Mouse (Mus musculus): ENCODE measurements around the gene Ldb2. TPM values are rescaled to one million over a fixed set of nuclear protein-coding genes. Genes with fewer than 3 reads are reported as not detected.

The Ldb2 gene
- polyA plus RNA-seq, 1 experiment from 2014 or later, result 12.0 TPM

GRCm38 (mm10) chr5:44645952-44646841 lies 153.3 kb downstream of the Ldb2 start:
- H3K27ac ChIP-seq (ENCODE audit: low read depth, low read length), result no peak overlapping the region
- H3K36me3 ChIP-seq (ENCODE audit: control insufficient read depth, insufficient read depth), result no peaks in the 10 kb centered on the region
- no peak overlapping the region for H3K4me2 ChIP-seq (replicated peaks; ENCODE audit: low read depth)
- no peak for ATAC-seq
- H3K9ac ChIP-seq (ENCODE audit: low read depth, low read length), result no peak overlapping the region
- no peak overlapping the region for H3K4me3 ChIP-seq (ENCODE audit: low read depth, low read length)
- no peak for TF ChIP-seq CTCF (IDR thresholded peaks at IDR 0.05; ENCODE audit: low read depth)
- WGBS, result 43% methylated on average over 4 of the region's 4 CpGs
- H3K27me3 ChIP-seq (replicated peaks; ENCODE audit: control insufficient read depth, insufficient read depth, low read length), result no peaks in the 10 kb centered on the region
- H3K9me3 ChIP-seq (ENCODE audit: control insufficient read depth), result no peaks in the 10 kb centered on the region
- H3K4me1 ChIP-seq (replicated peaks; ENCODE audit: control insufficient read depth, insufficient read depth, low read length), result no peaks in the 10 kb centered on the region; the same call in 1 of the 2 replicates

GRCm38 (mm10) chr5:44643079-44643478 lies 156.4 kb downstream of the Ldb2 start:
- ATAC-seq, result no peak
- no peak overlapping the region for H3K4me2 ChIP-seq (replicated peaks; ENCODE audit: low read depth)
- H3K9me3 ChIP-seq (ENCODE audit: control insufficient read depth), result no peaks in the 10 kb centered on the region
- no peak for TF ChIP-seq CTCF (IDR thresholded peaks at IDR 0.05; ENCODE audit: low read depth)
- H3K9ac ChIP-seq (ENCODE audit: low read depth, low read length), result no peak overlapping the region
- no peak overlapping the region for H3K27ac ChIP-seq (ENCODE audit: low read depth, low read length)
- H3K36me3 ChIP-seq (ENCODE audit: control insufficient read depth, insufficient read depth), result no peaks in the 10 kb centered on the region
- no peaks in the 10 kb centered on the region for H3K27me3 ChIP-seq (replicated peaks; ENCODE audit: control insufficient read depth, insufficient read depth, low read length)
- no peak overlapping the region for H3K4me3 ChIP-seq (ENCODE audit: low read depth, low read length)
- WGBS, result 87% methylated on average over 3 of the region's 3 CpGs
- H3K4me1 ChIP-seq (replicated peaks; ENCODE audit: control insufficient read depth, insufficient read depth, low read length), result no peaks in the 10 kb centered on the region; the same call in 1 of the 2 replicates

DNA sequence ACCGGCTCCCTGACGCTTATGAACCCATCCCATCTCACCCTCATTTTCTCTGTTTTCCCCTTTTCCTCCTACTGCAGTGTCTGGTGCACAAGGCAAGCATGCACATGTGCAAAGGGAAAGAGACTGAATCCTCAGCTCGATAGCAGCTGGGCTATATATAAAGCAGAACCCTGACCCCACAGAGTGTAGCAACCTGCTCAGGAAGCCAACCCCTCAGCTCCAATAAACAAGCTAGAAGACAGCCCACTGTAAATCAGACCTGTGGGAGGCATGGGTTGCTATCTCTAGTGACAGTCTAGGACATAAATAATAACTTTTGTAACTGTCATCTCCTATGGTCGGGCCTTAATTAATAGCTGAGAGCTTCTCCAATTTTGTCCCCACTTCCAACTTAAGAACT lies 158.4 kb downstream of the Ldb2 start:
- WGBS, result 76% methylated on average over 4 of the region's 4 CpGs
- Histone ChIP-seq H3K4me2 (replicated peaks; ENCODE audit: low read depth) (no peak overlapping the region), H3K27me3 (replicated peaks; ENCODE audit: control insufficient read depth, insufficient read depth, low read length) (no peaks in the 10 kb centered on the region), H3K9ac (ENCODE audit: low read depth, low read length) (no peak overlapping the region), H3K27ac (ENCODE audit: low read depth, low read length) (no peak overlapping the region), H3K4me3 (ENCODE audit: low read depth, low read length) (no peak overlapping the region), H3K4me1 (replicated peaks; ENCODE audit: control insufficient read depth, insufficient read depth, low read length) (no peaks in the 10 kb centered on the region), H3K9me3 (ENCODE audit: control insufficient read depth) (no peaks in the 10 kb centered on the region), H3K36me3 (ENCODE audit: control insufficient read depth, insufficient read depth) (no peaks in the 10 kb centered on the region)
- no peak for TF ChIP-seq CTCF (IDR thresholded peaks at IDR 0.05; ENCODE audit: low read depth)
- ATAC-seq, result no peak

- Histone ChIP-seq H3K4me3 (ENCODE audit: low read depth, low read length) (no peak overlapping the region), H3K4me1 (replicated peaks; ENCODE audit: control insufficient read depth, insufficient read depth, low read length) (no peaks in the 10 kb centered on the region), H3K36me3 (ENCODE audit: control insufficient read depth, insufficient read depth) (no peaks in the 10 kb centered on the region), H3K27me3 (replicated peaks; ENCODE audit: control insufficient read depth, insufficient read depth, low read length) (no peaks in the 10 kb centered on the region), H3K27ac (ENCODE audit: low read depth, low read length) (no peak overlapping the region), H3K9ac (ENCODE audit: low read depth, low read length) (no peak overlapping the region), H3K9me3 (ENCODE audit: control insufficient read depth) (no peaks in the 10 kb centered on the region), H3K4me2 (replicated peaks; ENCODE audit: low read depth) (no peak overlapping the region)
- ATAC-seq, result no peak
- WGBS, result 61% methylated on average over 6 of the region's 6 CpGs
- no peak for TF ChIP-seq CTCF (IDR thresholded peaks at IDR 0.05; ENCODE audit: low read depth)
Measured at GRCm38 (mm10) chr5:44635546-44635945, 163.9 kb downstream of the Ldb2 start.

GRCm38 (mm10) chr5:44629034-44629625 lies 170.3 kb downstream of the Ldb2 start:
- no peak overlapping the region for H3K4me3 ChIP-seq (ENCODE audit: low read depth, low read length)
- ATAC-seq, result no peak
- H3K9me3 ChIP-seq (ENCODE audit: control insufficient read depth), result no peaks in the 10 kb centered on the region
- H3K36me3 ChIP-seq (ENCODE audit: control insufficient read depth, insufficient read depth), result no peaks in the 10 kb centered on the region
- no peaks in the 10 kb centered on the region for H3K27me3 ChIP-seq (replicated peaks; ENCODE audit: control insufficient read depth, insufficient read depth, low read length)
- no peak for TF ChIP-seq CTCF (IDR thresholded peaks at IDR 0.05; ENCODE audit: low read depth)
- H3K4me1 ChIP-seq (replicated peaks; ENCODE audit: control insufficient read depth, insufficient read depth, low read length), result no peaks in the 10 kb centered on the region
- no peak overlapping the region for H3K27ac ChIP-seq (ENCODE audit: low read depth, low read length)
- no peak overlapping the region for H3K4me2 ChIP-seq (replicated peaks; ENCODE audit: low read depth)
- no peak overlapping the region for H3K9ac ChIP-seq (ENCODE audit: low read depth, low read length)
- 86% methylated on average over 3 of the region's 3 CpGs for WGBS

- no peaks in the 10 kb centered on the region for H3K4me1 ChIP-seq (replicated peaks; ENCODE audit: control insufficient read depth, insufficient read depth, low read length)
- no peak overlapping the region for H3K4me2 ChIP-seq (replicated peaks; ENCODE audit: low read depth)
- no peaks in the 10 kb centered on the region for H3K9me3 ChIP-seq (ENCODE audit: control insufficient read depth)
- no peak for TF ChIP-seq CTCF (IDR thresholded peaks at IDR 0.05; ENCODE audit: low read depth)
- H3K27ac ChIP-seq (ENCODE audit: low read depth, low read length), result no peak overlapping the region
- WGBS, result 80% methylated on average over 5 of the region's 5 CpGs
- no peak overlapping the region for H3K9ac ChIP-seq (ENCODE audit: low read depth, low read length)
- ATAC-seq, result no peak
- H3K27me3 ChIP-seq (replicated peaks; ENCODE audit: control insufficient read depth, insufficient read depth, low read length), result no peaks in the 10 kb centered on the region
- no peaks in the 10 kb centered on the region for H3K36me3 ChIP-seq (ENCODE audit: control insufficient read depth, insufficient read depth)
- no peak overlapping the region for H3K4me3 ChIP-seq (ENCODE audit: low read depth, low read length)
Measured at GRCm38 (mm10) chr5:44627487-44627886, 172.0 kb downstream of the Ldb2 start.

All from intestine, postnatal 0 days (tissue).